Mouse (Mus musculus) neutrophil, adult 5-6 weeks (primary cell): Measurements from ENCODE around the gene Ghdc. TPM values are rescaled to one million over a fixed set of nuclear protein-coding genes. Genes with fewer than 3 reads are reported as not detected.

ENCODE experiments used
- ATAC-seq: fragments of 151-379, 151-347 bp; 2 replicates; pipeline ENCODE4 v1.8.0; 2017; ENCODE audit warnings: mild to moderate bottlenecking, moderate TSS enrichment; ENCODE audit not compliant: insufficient number of reproducible peaks, poor library complexity, low FRiP score, severe bottlenecking; ENCODE audit errors: extremely low read depth
- total RNA-seq: library from RNA; stranded (forward); fragments of 200-1000 nt; gene quantifications from 2 replicates; pipeline ENCODE4 v1.2.3, GENCODE M21; 2017

Ghdc gene
- total RNA-seq, 1 experiment from 2014 or later = 8.6 TPM

GRCm38 (mm10) chr11:100754021-100754692 is 16.6 kb downstream of the Ghdc start:
- no peak for ATAC-seq

- ATAC-seq = no peak
Measured at GRCm38 (mm10) chr11:100752294-100752693, 18.5 kb downstream of the Ghdc start.

GRCm38 (mm10) chr11:100750127-100750526 is 20.6 kb downstream of the Ghdc start:
- no peak for ATAC-seq

GRCm38 (mm10) chr11:100749469-100749868 is 21.3 kb downstream of the Ghdc start:
- no peak for ATAC-seq

- ATAC-seq = no peak
Measured at GRCm38 (mm10) chr11:100748620-100749019, 22.1 kb downstream of the Ghdc start.

GRCm38 (mm10) chr11:100747114-100747513 is 23.6 kb downstream of the Ghdc start:
- no peak for ATAC-seq

- ATAC-seq = no peak
Measured at GRCm38 (mm10) chr11:100746546-100746945, 24.2 kb downstream of the Ghdc start.

GRCm38 (mm10) chr11:100745085-100745484 is 25.7 kb downstream of the Ghdc start:
- peak; percentile 56 for ATAC-seq

GRCm38 (mm10) chr11:100741348-100741747 is 29.4 kb downstream of the Ghdc start:
- no peak for ATAC-seq

GRCm38 (mm10) chr11:100738749-100739148 is 32.0 kb downstream of the Ghdc start:
- ATAC-seq = no peak

GRCm38 (mm10) chr11:100738066-100738604 is 32.6 kb downstream of the Ghdc start, which contains the start of gene Rab5c:
Gene Rab5c, minus strand, starts transcription at chr11:100738215.
- ATAC-seq = peak; percentile 98

GRCm38 (mm10) chr11:100737105-100737733 is 33.5 kb downstream of the Ghdc start:
- no peak for ATAC-seq

- ATAC-seq = no peak
Measured at GRCm38 (mm10) chr11:100736746-100737080, 34.0 kb downstream of the Ghdc start.

- no peak for ATAC-seq
Measured at GRCm38 (mm10) chr11:100735954-100736745, 34.6 kb downstream of the Ghdc start.

GRCm38 (mm10) chr11:100735134-100735865 is 35.5 kb downstream of the Ghdc start:
- no peak for ATAC-seq

- no peak for ATAC-seq
Measured at GRCm38 (mm10) chr11:100730477-100731205, 40.1 kb downstream of the Ghdc start.

GRCm38 (mm10) chr11:100729976-100730375 is 40.8 kb downstream of the Ghdc start:
- ATAC-seq = no peak

GRCm38 (mm10) chr11:100728601-100729000 is 42.2 kb downstream of the Ghdc start:
- ATAC-seq = no peak
